Mouse (Mus musculus) liver, adult 2 months (tissue): Measurements from ENCODE around the gene Olfr329-ps.

ENCODE experiments used
- CTCF ChIP-seq: fragments of 200-500 bp; IDR thresholded peaks from 2 replicates; pipeline ENCODE4 v1.5.1; 2011; ENCODE audit warnings: low read depth, low read length, control low read depth
- POLR2A ChIP-seq: fragments of 200-500 bp; IDR thresholded peaks from 2 replicates; pipeline ENCODE4 v1.6.1; 2011; ENCODE audit warnings: low read length, control low read depth; ENCODE audit not compliant: insufficient read depth; ENCODE audit errors: extremely low read depth

DNA sequence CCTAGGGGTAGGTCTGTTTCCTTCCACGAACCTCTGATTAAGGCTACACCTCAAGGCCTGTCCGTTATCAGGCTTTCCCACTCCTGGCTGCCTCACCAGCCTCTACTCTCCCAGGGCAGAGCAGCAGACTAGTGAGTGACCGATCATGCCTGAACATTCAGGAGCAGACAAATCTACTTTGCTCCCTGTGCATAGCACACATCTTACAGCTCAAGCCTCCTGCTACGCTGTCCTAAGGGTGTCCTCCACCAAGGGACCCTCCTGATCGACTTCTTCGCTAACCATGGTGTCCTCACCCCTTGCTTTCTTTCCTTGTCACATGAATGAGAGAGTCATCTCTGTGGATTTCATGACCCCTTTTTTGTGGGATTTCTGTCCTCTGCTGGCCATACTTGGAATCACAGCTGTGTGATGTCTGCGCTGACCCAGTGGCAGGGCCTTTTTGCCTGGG lies 41.7 kb upstream of the Olfr329-ps start:
- TF ChIP-seq CTCF, result peak; percentile 49; the same call in 1 of the 2 replicates
- no peak for TF ChIP-seq POLR2A
